Mouse (Mus musculus): ENCODE data around the gene Aff4.

DNA sequence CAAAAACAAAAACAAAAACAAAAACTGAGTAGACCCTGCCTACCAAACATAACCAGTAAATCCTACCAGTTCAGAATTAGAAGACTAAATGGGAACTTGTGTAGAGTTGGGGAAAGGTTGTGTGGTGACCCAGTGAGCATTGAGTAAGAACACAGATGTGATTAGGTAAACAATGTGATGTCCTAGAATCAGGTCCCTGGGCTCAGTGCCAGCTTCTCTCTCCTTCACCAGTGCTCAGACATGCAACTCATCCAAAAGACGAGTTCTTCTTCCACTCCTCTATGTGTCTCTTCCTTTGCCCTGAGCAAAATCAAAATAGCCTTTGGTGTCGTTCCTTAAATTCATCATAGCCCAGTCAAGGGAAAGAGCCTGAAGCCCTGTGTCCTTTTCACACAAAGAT lies 74.2 kb downstream of the Aff4 start:
- no peak for TF ChIP-seq CTCF (IDR thresholded peaks at IDR 0.05; ENCODE audit: low read depth, low read length)
- TF ChIP-seq TAL1 (conservative IDR thresholded peaks at IDR 0.05; ENCODE audit: low read depth, low read length) = no peak
- no peak for TF ChIP-seq POLR2AphosphoS5 (IDR thresholded peaks at IDR 0.05; ENCODE audit: insufficient replicate concordance, low read depth, low read length)
- TF ChIP-seq GATA1 (IDR thresholded peaks at IDR 0.05; ENCODE audit: borderline replicate concordance, low read length) = no peak

All from G1E (cell line).